Mouse (Mus musculus) forebrain, embryonic 13.5 days (tissue): ENCODE measurements around the gene Mthfs. TPM values are rescaled to one million over a fixed set of nuclear protein-coding genes. Genes with fewer than 3 reads are reported as not detected.
A peak's percentile ranks its signal among the peaks of the same experiment; 100 is the strongest.
"Not testable (repeated sequence)": the region's sequence is repeated elsewhere in the genome, so short reads cannot be mapped to it uniquely, and the experiment has no call there.

Source experiments
- ATAC-seq: fragments of 200-750 bp; cut with Nextera tagmentation; 2 replicates; pipeline ENCODE4 v1.8.0; 2017
- H3K27ac ChIP-seq: fragments of 300-500 bp; sonication (generic); 2 replicates; pipeline ENCODE4 v1.5.1; 2015; ENCODE audit warnings: inconsistent platforms, mild to moderate bottlenecking, moderate library complexity
- H3K27me3 ChIP-seq: fragments of 300-500 bp; sonication (generic); 2 replicates; pipeline ENCODE4 v1.6.1; 2015; ENCODE audit warnings: mild to moderate bottlenecking, inconsistent platforms
- H3K36me3 ChIP-seq: fragments of 300-500 bp; sonication (generic); 2 replicates; pipeline ENCODE4 v1.6.1; 2015; ENCODE audit warnings: mild to moderate bottlenecking, inconsistent platforms; ENCODE audit not compliant: poor library complexity, severe bottlenecking
- H3K4me1 ChIP-seq: fragments of 300-500 bp; sonication (generic); 2 replicates; pipeline ENCODE4 v1.6.1; 2015; ENCODE audit warnings: inconsistent platforms
- H3K4me2 ChIP-seq: fragments of 300-500 bp; sonication (generic); 2 replicates; pipeline ENCODE4 v1.6.1; 2015; ENCODE audit warnings: inconsistent platforms, mild to moderate bottlenecking, moderate library complexity
- H3K4me3 ChIP-seq: fragments of 300-500 bp; sonication (generic); 2 replicates; pipeline ENCODE4 v1.5.1; 2015; ENCODE audit warnings: mild to moderate bottlenecking, inconsistent platforms
- H3K9ac ChIP-seq: fragments of 300-500 bp; sonication (generic); 2 replicates; pipeline ENCODE4 v1.6.1; 2015; ENCODE audit warnings: mild to moderate bottlenecking, inconsistent platforms
- H3K9me3 ChIP-seq: fragments of 300-500 bp; sonication (generic); replicated peaks from 2 replicates; pipeline ENCODE4 v1.6.1; 2016; ENCODE audit warnings: inconsistent platforms
- WGBS: fragments of 180-500 bp; shearing (Covaris S2); methylation state at CpG from one replicate; pipeline ENCODE4 v1.1.7; 2015; 5-methylcytosine and 5-hydroxymethylcytosine counted together
- polyA plus RNA-seq: library from polyadenylated mRNA; unstranded; fragments of >200 nt; fragmentation: Nextera tagmentation; extraction: Ambion mirVana; gene quantifications from 2 replicates; pipeline ENCODE4 v1.2.1, GENCODE M21; 2015

Mthfs gene
- 14.4 and 17.4 TPM in 2 replicates for polyA plus RNA-seq

GRCm38 (mm10) chr9:89210353-89211064 is at the start of gene Mthfs:
Mthfs (plus strand) TSS chr9:89210676.
- H3K4me3 ChIP-seq = peak within 1 kb of the TSS; percentile 28
- H3K36me3 ChIP-seq, H3K9me3 ChIP-seq, H3K27me3 ChIP-seq, H3K4me1 ChIP-seq: not testable (repeated sequence)
- ATAC-seq = peak; percentile 58
- H3K9ac ChIP-seq = peak within 1 kb of the TSS; percentile 50
- peak within 1 kb of the TSS; percentile 52 for H3K4me2 ChIP-seq
- H3K27ac ChIP-seq = peak within 1 kb of the TSS; percentile 72
- WGBS = 30% methylated on average over 9 of the region's 12 CpGs

DNA sequence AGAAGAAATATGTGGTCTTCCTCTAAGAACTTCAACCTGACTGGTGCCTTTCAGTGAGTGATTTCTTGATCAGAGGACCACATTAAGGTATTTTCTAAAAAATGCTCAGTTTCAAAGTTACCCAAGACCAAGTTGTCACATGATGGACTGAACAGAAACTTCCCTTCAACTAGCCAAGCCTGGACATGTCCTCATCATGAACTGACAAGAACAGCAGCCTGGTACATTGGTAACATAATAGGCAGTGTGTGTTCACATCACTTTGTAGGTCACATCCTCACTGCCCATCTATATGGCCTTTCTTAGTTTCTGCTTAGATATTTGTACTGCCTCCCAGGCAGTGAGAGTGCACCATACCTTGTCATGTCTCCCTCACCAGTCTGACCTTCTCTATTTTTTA is 37.9 kb upstream of the Mthfs start:
- not testable (repeated sequence) for ATAC-seq, H3K27me3 ChIP-seq, H3K4me3 ChIP-seq, H3K9me3 ChIP-seq, H3K4me2 ChIP-seq, H3K9ac ChIP-seq, H3K36me3 ChIP-seq, H3K27ac ChIP-seq, H3K4me1 ChIP-seq

DNA sequence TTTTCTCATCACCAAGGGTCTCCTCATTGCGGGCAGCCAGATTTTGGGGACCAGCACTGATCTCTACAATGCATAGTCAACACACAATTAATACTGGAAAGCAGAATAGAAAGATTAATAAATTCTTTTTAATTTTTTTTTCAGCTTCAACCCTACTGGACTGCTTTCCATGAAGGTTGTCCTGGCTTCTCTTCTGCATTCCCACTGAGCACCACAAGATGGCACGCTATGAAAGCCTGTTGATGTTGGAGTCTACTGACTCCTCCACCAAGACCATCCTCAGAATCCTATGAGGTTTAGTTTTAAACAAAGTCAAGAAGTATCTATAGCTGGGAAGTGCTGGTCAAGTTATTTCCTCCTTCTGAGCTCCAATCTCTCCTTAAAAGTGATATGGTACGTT is 31.6 kb upstream of the Mthfs start:
- H3K4me3 ChIP-seq, ATAC-seq, H3K9me3 ChIP-seq, H3K27ac ChIP-seq, H3K9ac ChIP-seq, H3K4me2 ChIP-seq, H3K4me1 ChIP-seq, H3K27me3 ChIP-seq, H3K36me3 ChIP-seq: not testable (repeated sequence)
- 35% methylated on average over 2 of the region's 3 CpGs for WGBS

GRCm38 (mm10) chr9:89179469-89179868 is 31.0 kb upstream of the Mthfs start:
- H3K27ac ChIP-seq, H3K4me1 ChIP-seq, H3K27me3 ChIP-seq, H3K4me2 ChIP-seq, H3K4me3 ChIP-seq, H3K9me3 ChIP-seq, H3K9ac ChIP-seq, H3K36me3 ChIP-seq, ATAC-seq: not testable (repeated sequence)
- 72% methylated on average over 4 of the region's 4 CpGs for WGBS

DNA sequence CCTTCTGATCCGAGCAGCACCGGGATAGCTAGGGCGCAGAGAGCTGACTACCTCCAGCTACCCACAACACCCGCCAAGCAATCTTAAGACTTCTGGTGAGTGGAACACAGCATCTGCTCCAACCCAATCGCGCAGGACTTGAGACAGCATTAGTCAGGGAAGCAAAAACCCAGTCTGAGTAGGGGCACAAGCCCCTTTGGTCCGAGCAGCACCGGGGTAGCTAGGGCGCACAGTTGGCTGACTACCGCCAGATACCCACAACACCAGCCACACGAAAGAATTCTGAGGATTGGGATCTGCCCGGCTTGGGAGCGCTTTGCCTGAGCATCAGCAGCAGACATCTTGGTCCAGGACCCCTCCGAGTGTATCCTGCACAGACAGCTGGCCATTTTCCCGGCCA is 23.5 kb upstream of the Mthfs start:
- not testable (repeated sequence) for H3K4me1 ChIP-seq, H3K9ac ChIP-seq, H3K36me3 ChIP-seq, H3K27me3 ChIP-seq, H3K4me3 ChIP-seq, H3K4me2 ChIP-seq, H3K9me3 ChIP-seq, ATAC-seq, H3K27ac ChIP-seq
- WGBS = 81% methylated on average over 15 of the region's 15 CpGs

DNA sequence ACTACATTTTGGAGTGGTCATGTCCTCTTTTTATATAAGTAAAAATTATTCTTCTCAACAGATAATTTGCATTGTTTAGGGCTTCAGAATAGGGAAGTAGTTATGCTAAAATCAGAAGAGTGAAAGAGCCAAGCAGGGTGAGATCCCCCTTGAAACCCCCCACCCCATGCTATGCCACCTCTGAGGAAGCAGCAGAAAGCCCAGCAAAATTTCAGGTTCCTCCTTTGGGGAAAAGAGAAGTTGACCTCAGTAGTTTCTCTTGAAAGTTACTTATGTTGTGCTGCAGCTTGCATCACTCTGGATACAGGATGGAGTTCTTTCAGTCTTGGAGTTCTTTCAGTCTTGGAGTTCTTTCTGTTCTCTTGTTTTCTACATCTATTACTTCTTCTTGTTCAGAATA is 15.0 kb upstream of the Mthfs start:
- not testable (repeated sequence) for H3K36me3 ChIP-seq, H3K4me3 ChIP-seq, H3K9me3 ChIP-seq, ATAC-seq, H3K27me3 ChIP-seq, H3K9ac ChIP-seq, H3K27ac ChIP-seq, H3K4me2 ChIP-seq, H3K4me1 ChIP-seq

- H3K27ac ChIP-seq, ATAC-seq, H3K9ac ChIP-seq, H3K4me1 ChIP-seq, H3K4me3 ChIP-seq, H3K4me2 ChIP-seq, H3K36me3 ChIP-seq, H3K27me3 ChIP-seq, H3K9me3 ChIP-seq: not testable (repeated sequence)
- 64% methylated on average over 1 of the region's 1 CpGs for WGBS
Measured at GRCm38 (mm10) chr9:89197509-89197908, 13.0 kb upstream of the Mthfs start.

DNA sequence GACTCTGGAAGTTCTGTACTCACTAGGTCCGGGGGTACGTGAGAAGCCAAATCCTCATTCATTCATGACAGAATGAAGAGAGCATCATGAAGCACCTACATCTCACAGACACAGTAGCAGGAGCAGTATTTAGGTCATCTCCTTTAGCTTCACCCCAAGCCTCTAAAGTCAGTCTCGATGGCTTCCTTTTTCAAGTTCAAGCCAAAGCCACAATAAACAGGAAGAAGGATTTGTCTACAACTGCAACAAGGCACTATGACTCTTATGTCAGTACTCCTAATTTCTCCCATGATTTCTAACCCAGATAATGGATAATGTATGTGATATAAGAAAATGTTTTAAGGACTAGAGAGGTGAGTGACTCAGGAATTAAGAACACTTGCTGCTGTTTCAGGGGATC is 12.1 kb upstream of the Mthfs start:
- not testable (repeated sequence) for H3K4me2 ChIP-seq, H3K27me3 ChIP-seq, ATAC-seq, H3K9me3 ChIP-seq, H3K27ac ChIP-seq, H3K4me3 ChIP-seq, H3K4me1 ChIP-seq, H3K36me3 ChIP-seq, H3K9ac ChIP-seq
- WGBS = 93% methylated on average over 3 of the region's 3 CpGs

DNA sequence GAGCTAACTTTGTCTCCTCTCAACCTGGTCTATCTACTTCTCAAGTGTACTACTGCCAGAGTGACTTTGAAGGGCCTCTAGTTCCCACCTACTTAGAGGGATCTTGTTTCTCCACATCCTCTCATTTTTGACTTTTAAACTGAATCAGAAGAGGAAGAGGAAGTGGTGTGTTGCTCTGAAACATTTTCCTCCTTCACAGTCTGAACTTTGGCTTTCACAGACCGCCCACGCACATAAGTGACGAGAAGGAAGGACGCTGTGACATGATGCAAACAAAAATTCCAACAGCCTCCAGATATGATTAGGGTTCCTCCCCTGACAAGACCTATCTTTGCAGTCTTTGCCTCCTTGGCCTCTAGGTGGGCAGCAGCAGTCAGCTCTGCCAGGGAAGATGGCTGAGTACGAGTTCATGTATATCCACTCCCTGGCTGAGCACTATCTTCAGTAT is 11.5 kb upstream of the Mthfs start, which contains the start of the genes Bcl2a1b and Gm29094:
Gene Bcl2a1b, plus strand, starts transcription at position 241 of the 448 bp plus-strand sequence.
Gene Gm29094, plus strand, starts transcription at position 411 of the 448 bp plus-strand sequence.
- not testable (repeated sequence) for H3K27me3 ChIP-seq, H3K4me3 ChIP-seq, H3K9me3 ChIP-seq, H3K36me3 ChIP-seq, ATAC-seq, H3K4me1 ChIP-seq, H3K4me2 ChIP-seq, H3K27ac ChIP-seq, H3K9ac ChIP-seq
- WGBS = 87% methylated on average over 5 of the region's 5 CpGs

DNA sequence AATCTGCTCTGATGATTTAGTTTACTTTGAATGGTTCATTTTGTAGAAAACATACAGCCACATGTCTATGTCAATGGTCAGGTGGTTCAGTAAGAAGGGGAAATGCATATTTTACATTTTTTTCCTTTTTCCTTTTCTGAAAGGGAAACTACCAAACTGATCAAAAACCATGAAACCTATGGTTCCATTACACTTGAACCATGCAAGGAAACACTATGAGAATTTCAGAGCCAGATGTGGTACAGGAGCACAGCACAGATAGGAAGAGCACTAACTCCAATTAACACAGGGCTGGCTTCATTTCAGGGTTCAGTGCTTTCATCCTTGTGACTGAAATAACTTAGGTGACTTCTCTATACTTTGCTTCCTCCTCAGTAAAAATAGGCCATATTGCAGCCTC is 8.2 kb upstream of the Mthfs start:
- H3K27ac ChIP-seq, H3K4me1 ChIP-seq, H3K9ac ChIP-seq, H3K27me3 ChIP-seq, H3K9me3 ChIP-seq, H3K36me3 ChIP-seq, H3K4me3 ChIP-seq, ATAC-seq, H3K4me2 ChIP-seq: not testable (repeated sequence)

DNA sequence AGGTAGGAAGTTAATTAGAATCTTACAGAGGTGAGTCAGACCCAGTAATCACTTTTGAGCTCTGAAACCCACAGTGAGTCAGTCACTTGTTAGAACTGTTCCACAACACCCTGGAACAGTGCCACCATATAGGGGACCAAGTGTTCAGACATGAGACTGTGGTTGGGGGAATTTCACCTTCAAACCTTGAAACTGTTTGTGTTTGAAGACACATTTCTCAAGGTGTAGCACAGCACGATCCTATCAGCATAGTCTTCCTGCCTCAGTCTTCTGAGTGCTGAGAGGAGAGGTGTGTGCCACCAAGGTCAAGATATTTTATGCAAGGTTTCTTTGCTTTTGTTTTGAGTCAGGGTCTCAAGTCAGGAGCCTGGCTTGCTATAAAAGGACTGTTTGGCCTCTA is 1.5 kb upstream of the Mthfs start:
- not testable (repeated sequence) for H3K9me3 ChIP-seq, H3K27ac ChIP-seq, ATAC-seq, H3K4me2 ChIP-seq, H3K9ac ChIP-seq, H3K4me3 ChIP-seq, H3K4me1 ChIP-seq, H3K36me3 ChIP-seq, H3K27me3 ChIP-seq
- WGBS = 72% methylated on average over 1 of the region's 1 CpGs

DNA sequence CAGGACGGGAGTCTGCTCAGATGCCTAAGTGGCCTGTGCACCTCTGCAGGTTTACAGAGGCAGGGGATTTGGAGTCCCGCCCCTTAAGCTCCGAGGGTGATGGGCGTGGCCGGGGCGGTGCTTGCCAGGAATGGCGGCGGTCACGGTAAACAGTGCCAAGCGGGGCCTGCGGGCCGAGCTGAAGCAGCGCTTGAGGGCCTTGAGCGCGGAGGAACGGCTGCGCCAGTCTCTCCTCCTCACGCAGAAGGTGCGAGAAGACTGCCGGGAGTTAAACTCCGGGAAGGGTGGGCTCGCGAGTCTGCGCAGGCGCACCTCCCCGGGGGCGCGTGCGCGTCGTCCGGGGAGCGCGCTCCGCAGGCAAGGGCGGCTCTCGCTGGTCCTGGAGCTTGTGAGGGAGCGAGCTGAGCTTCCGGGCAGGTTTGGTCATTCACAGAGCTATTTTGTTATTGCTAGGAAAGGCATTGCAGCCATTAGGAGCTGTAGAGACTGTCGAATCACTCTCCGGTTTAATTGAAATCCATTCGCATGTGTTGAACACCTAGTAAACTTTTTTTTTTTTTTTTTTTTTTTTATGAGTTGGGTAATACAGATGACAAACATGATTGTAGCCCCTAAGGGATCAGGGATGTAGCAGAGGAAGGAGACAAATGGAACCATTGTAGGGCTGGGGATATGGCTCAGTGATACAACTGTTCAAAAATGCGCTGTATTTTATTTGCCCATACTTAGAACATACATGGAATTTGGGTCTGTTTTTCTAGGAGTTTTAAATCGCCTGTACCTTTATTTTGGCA is 786 bp downstream of the Mthfs start:
- ATAC-seq = peak; percentile 95
- H3K9ac ChIP-seq = peak overlapping the region; percentile 37; the same call in 1 of the 2 replicates
- WGBS = 4% methylated on average over 23 of the region's 44 CpGs

More for the DNA sequence above, 786 bp downstream of the Mthfs start:
- H3K36me3 ChIP-seq, H3K9me3 ChIP-seq, H3K4me1 ChIP-seq, H3K27me3 ChIP-seq: not testable (repeated sequence)
- Histone ChIP-seq H3K27ac (peak overlapping the region; percentile 61; the same call in 1 of the 2 replicates), H3K4me2 (peak overlapping the region; percentile 51), H3K4me3 (peak overlapping the region; percentile 28)
